Mouse (Mus musculus): Measurements from ENCODE around the gene Ahctf1. TPM values are rescaled to one million over a fixed set of nuclear protein-coding genes. Genes with fewer than 3 reads are reported as not detected.

Gene Ahctf1
- polyA plus RNA-seq, 1 experiment: 6.9 TPM

DNA sequence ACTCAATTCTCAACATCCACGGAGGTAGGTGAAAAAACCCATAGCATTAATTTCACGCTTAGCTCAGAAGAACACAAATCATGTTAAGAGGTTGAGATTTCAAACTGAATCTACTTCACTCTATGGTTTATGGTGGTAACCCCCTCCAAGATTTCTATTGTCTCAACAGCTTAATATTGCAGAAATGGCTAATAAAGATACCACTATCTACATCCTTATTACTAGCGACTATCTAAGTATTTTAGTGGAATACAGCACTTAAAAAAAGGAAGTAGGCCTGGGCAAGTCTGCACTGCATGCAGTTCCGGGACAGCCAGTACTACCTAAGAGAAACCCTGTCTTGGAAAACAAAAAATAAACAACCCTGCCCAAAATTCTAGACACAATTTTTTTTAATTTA is 42.9 kb downstream of the Ahctf1 start:
- DNase-seq: no peak
- H3K4me3 ChIP-seq (replicated peaks; ENCODE audit: extremely low read depth, low read depth, low read length): no peak overlapping the region
- TF ChIP-seq POLR2A (IDR thresholded peaks at IDR 0.05; ENCODE audit: borderline replicate concordance, extremely low read depth, low read depth, low read length): no peak
- 87% methylated on average over 4 of the region's 4 CpGs for WGBS
- no peaks in the 10 kb centered on the region for H3K4me1 ChIP-seq (ENCODE audit: control insufficient read depth, insufficient read depth, low read length)

GRCm38 (mm10) chr1:179760086-179760485 is 43.4 kb downstream of the Ahctf1 start:
- no peaks in the 10 kb centered on the region for H3K4me1 ChIP-seq (ENCODE audit: control insufficient read depth, insufficient read depth, low read length)
- no peak overlapping the region for H3K4me3 ChIP-seq (replicated peaks; ENCODE audit: extremely low read depth, low read depth, low read length)
- no peak for TF ChIP-seq POLR2A (IDR thresholded peaks at IDR 0.05; ENCODE audit: borderline replicate concordance, extremely low read depth, low read depth, low read length)
- TF ChIP-seq CTCF (IDR thresholded peaks at IDR 0.05; ENCODE audit: insufficient read depth, low read length): no peak
- DNase-seq: no peak
- 92% methylated on average over 5 of the region's 5 CpGs for WGBS

DNA sequence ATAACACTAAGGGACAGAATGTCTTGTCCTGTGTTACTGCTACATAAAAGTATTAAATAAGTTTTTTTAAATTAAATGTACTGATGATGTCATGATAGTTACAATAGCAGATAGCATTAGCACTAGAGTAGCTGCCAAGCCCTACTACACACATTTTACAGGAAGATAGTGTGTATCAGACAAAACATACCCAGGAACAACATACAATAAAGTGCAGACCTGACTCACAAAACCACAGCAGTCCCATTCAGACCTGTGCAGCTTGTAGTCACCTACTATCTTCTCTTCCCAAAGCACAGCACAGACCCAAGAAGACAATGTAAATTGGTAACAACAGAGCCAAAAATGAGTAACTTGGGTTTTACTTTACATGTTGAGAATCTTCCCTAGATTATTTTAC is 47.0 kb downstream of the Ahctf1 start:
- H3K4me3 ChIP-seq (replicated peaks; ENCODE audit: extremely low read depth, low read depth, low read length): no peak overlapping the region
- H3K4me1 ChIP-seq (ENCODE audit: control insufficient read depth, insufficient read depth, low read length): no peaks in the 10 kb centered on the region
- DNase-seq: no peak
- TF ChIP-seq CTCF (IDR thresholded peaks at IDR 0.05; ENCODE audit: insufficient read depth, low read length) (no peak), POLR2A (IDR thresholded peaks at IDR 0.05; ENCODE audit: borderline replicate concordance, extremely low read depth, low read depth, low read length) (no peak)

GRCm38 (mm10) chr1:179753006-179753405 is 50.5 kb downstream of the Ahctf1 start:
- no peak overlapping the region for H3K4me3 ChIP-seq (replicated peaks; ENCODE audit: extremely low read depth, low read depth, low read length)
- no peak for TF ChIP-seq POLR2A (IDR thresholded peaks at IDR 0.05; ENCODE audit: borderline replicate concordance, extremely low read depth, low read depth, low read length)
- TF ChIP-seq CTCF (IDR thresholded peaks at IDR 0.05; ENCODE audit: insufficient read depth, low read length): no peak
- H3K4me1 ChIP-seq (ENCODE audit: control insufficient read depth, insufficient read depth, low read length): no peaks in the 10 kb centered on the region
- 72% methylated on average over 8 of the region's 8 CpGs for WGBS
- no peak for DNase-seq

DNA sequence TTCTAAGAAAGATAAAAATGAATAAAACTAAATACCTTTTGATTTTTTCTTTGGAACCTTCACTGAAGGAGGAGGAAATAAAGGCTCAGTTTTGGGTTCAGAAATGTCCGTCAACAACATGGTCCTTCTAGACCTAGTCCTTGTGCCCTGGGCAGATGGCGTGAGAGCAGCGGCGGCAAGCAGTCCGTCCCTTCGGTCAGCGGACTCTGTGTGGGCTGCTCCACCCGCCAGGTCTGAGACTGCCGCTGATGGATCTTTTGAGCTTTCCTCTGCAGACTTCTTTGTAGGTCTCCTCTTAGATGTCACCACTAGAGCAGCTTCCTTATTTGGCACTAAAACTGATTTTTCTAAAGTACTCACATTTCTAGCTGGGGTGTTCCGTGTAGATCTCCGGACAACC is 51.2 kb downstream of the Ahctf1 start:
- TF ChIP-seq CTCF (IDR thresholded peaks at IDR 0.05; ENCODE audit: insufficient read depth, low read length) (no peak), POLR2A (IDR thresholded peaks at IDR 0.05; ENCODE audit: borderline replicate concordance, extremely low read depth, low read depth, low read length) (no peak)
- no peak for DNase-seq
- WGBS: 96% methylated on average over 11 of the region's 11 CpGs
- H3K4me3 ChIP-seq (replicated peaks; ENCODE audit: extremely low read depth, low read depth, low read length): no peak overlapping the region
- H3K4me1 ChIP-seq (ENCODE audit: control insufficient read depth, insufficient read depth, low read length): no peaks in the 10 kb centered on the region

GRCm38 (mm10) chr1:179745171-179745570 is 58.3 kb downstream of the Ahctf1 start, which contains the start of gene Kif28:
Gene Kif28 (minus strand): TSS chr1:179745271.
- TF ChIP-seq CTCF (IDR thresholded peaks at IDR 0.05; ENCODE audit: insufficient read depth, low read length): no peak
- no peak for TF ChIP-seq POLR2A (IDR thresholded peaks at IDR 0.05; ENCODE audit: borderline replicate concordance, extremely low read depth, low read depth, low read length)
- 94% methylated on average over 9 of the region's 9 CpGs for WGBS
- DNase-seq: no peak
- no peaks in the 10 kb centered on the region for H3K4me1 ChIP-seq (ENCODE audit: control insufficient read depth, insufficient read depth, low read length)
- no peak within 1 kb of the TSS for H3K4me3 ChIP-seq (replicated peaks; ENCODE audit: extremely low read depth, low read depth, low read length)

GRCm38 (mm10) chr1:179743593-179744193 is 59.8 kb downstream of the Ahctf1 start:
- 67% methylated on average over 4 of the region's 4 CpGs for whole genome bisulfite sequencing
- H3K4me3 ChIP-seq (replicated peaks; ENCODE audit: extremely low read depth, low read depth, low read length): no peak overlapping the region
- no peak for TF ChIP-seq POLR2A (IDR thresholded peaks at IDR 0.05; ENCODE audit: borderline replicate concordance, extremely low read depth, low read depth, low read length)
- no peak for DNase-seq
- no peaks in the 10 kb centered on the region for H3K4me1 ChIP-seq (ENCODE audit: control insufficient read depth, insufficient read depth, low read length)

DNA sequence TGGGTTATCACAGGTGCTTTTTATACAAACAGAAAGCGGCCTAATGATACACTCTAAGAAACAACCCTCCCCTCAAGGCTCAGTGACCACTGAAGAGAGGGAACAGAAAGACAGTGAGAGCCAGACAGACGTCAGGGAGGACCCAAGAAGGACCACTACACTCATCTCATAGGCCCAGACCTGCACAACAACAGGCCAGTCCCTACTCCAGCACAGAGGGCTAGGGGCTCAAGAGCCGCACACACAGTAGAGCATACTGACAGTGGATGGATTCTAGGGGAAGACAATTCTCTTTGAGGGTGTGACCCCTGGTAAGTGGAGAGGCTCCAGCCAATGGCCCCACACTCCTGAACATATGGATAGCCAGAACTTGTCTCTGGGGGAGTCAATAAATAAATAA is 67.0 kb downstream of the Ahctf1 start:
- no peak overlapping the region for H3K4me3 ChIP-seq (replicated peaks; ENCODE audit: extremely low read depth, low read depth, low read length)
- TF ChIP-seq CTCF (IDR thresholded peaks at IDR 0.05; ENCODE audit: insufficient read depth, low read length): no peak
- TF ChIP-seq POLR2A (IDR thresholded peaks at IDR 0.05; ENCODE audit: borderline replicate concordance, extremely low read depth, low read depth, low read length): no peak
- WGBS: 83% methylated on average over 3 of the region's 3 CpGs
- no peaks in the 10 kb centered on the region for H3K4me1 ChIP-seq (ENCODE audit: control insufficient read depth, insufficient read depth, low read length)
- no peak for DNase-seq

DNA sequence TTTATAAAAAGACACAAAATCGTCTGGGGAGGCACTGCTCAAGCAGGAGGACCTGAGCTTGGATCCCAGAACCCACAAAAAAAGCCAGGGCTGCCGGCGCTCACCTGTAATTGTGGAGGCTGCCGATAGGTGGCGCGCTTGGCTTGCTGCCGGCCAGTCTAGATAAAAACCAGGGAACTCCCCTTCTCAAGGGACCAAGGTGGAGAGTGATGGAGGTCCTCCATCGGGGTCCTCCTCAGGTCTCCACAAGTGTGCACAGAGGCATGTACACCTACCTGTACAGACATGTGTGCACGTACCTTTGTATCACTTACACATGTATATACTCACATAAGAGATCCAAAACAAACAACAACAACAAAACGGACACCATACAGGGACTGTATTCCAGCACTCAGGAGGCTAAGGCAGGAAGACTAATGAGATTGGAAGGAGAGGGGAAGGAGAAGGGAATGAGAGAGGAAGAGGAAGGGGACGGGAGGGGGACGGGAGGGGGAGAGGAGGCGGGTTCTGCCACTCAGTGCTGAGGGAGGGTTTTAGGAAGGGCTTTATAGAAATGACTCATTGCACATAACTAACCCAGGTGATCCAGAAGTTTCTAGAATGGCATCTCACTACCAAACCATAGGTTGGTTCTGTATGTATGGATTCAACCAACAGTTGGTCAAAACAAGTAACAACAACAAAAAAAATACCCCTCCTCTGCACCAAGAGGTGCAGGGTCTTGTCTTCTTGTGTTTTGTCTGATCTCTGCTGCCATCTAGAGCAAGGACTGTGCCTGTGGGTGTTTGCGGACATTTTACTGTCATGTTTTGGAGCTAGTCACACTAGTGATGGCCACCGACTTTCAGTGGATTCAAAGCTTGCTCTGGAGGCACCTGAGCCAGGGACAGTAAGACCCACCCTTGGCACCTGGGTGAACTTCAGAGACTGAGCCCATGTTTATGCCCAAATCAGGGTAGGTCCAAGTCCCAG is 68.7 kb downstream of the Ahctf1 start:
- TF ChIP-seq POLR2A (IDR thresholded peaks at IDR 0.05; ENCODE audit: borderline replicate concordance, extremely low read depth, low read depth, low read length) (no peak), CTCF (IDR thresholded peaks at IDR 0.05; ENCODE audit: insufficient read depth, low read length) (peak; percentile 48)
- DNase-seq: peak; percentile 71
- WGBS: 25% methylated on average over 15 of the region's 15 CpGs
- Histone ChIP-seq H3K4me1 (ENCODE audit: control insufficient read depth, insufficient read depth, low read length) (no peaks in the 10 kb centered on the region), H3K4me3 (replicated peaks; ENCODE audit: extremely low read depth, low read depth, low read length) (no peak overlapping the region)

GRCm38 (mm10) chr1:179731391-179731790 is 72.1 kb downstream of the Ahctf1 start:
- 85% methylated on average over 3 of the region's 3 CpGs for WGBS
- DNase-seq: no peak
- Histone ChIP-seq H3K4me3 (replicated peaks; ENCODE audit: extremely low read depth, low read depth, low read length) (no peak overlapping the region), H3K4me1 (ENCODE audit: control insufficient read depth, insufficient read depth, low read length) (no peaks in the 10 kb centered on the region)
- TF ChIP-seq POLR2A (IDR thresholded peaks at IDR 0.05; ENCODE audit: borderline replicate concordance, extremely low read depth, low read depth, low read length) (no peak), CTCF (IDR thresholded peaks at IDR 0.05; ENCODE audit: insufficient read depth, low read length) (no peak)

Measured in lung, adult 2 months (tissue).